28 mouse cellular contexts compared by ENCODE assay signal in the genomic region with DNA sequence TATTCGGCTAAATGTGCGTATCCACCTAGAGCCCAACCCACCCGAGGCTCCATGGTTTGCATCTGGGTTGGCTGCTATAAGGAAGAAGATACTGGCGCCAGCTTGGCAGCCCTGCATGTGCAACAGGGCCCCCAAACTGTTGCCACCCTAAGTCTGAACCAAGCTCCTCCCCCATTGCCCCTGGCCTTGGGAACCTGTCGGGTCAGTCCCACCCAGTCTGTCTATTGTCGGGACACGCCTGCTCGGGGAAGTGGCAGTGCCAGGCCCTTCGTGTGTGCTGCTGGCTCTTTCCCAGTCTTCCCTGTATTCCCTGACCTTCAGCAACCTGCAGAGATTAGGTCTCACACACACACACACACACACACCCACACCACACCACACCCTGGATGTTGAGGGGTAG. TPM values are rescaled to one million over a fixed set of nuclear protein-coding genes. Genes with fewer than 3 reads are reported as not detected.
DNase-seq lines count a peak whose midpoint lies in the region; ATAC-seq and TF ChIP-seq lines count a peak whose summit lies in the region.
"Had no signal": no experiment of that assay in that cellular context is flagged by ENCODE, and none has a peak within 500 bp of the region (broad histone marks: within the 10 kb centered on the region; RNA-seq: fewer than 3 reads in every experiment).

A gene (minus strand): TSS at position 123 of the 400 bp plus-strand sequence.

- H3K27ac ChIP-seq in hindbrain, embryonic 10.5 days: peak within 1 kb of the TSS; percentile 46; the same call in 1 of the 2 replicates
- H3K27ac ChIP-seq in hindbrain, postnatal 0 days: no peak within 1 kb of the TSS
- peak within 1 kb of the TSS; percentile 13; the same call in 1 of the 2 replicates for H3K27ac ChIP-seq in embryonic facial prominence, embryonic 15.5 days (replicated peaks)
- no peak within 1 kb of the TSS for H3K27ac ChIP-seq in stomach, embryonic 15.5 days
- H3K27ac ChIP-seq: hindbrain, embryonic 13.5 days; layer of hippocampus, adult 2 months; midbrain, embryonic 15.5 days; neural tube, embryonic 13.5 days had no signal

- H3K27me3 ChIP-seq in hindbrain, embryonic 10.5 days (ENCODE audit: insufficient read depth, poor library complexity, severe bottlenecking): 0 out of 2 replicates have a peak, but pooled peaks cover 4% of the 10 kb centered on the region
- no peaks in the 10 kb centered on the region for H3K27me3 ChIP-seq in hindbrain, postnatal 0 days (ENCODE audit: insufficient read depth, low read length)
- peaks cover 18% of the 10 kb centered on the region for H3K27me3 ChIP-seq in E14TG2a.4 (ENCODE audit: insufficient read depth, low read length)
- H3K27me3 ChIP-seq in embryonic facial prominence, embryonic 15.5 days: no peaks in the 10 kb centered on the region
- H3K27me3 ChIP-seq in stomach, embryonic 15.5 days (replicated peaks): no peaks in the 10 kb centered on the region
- H3K27me3 ChIP-seq: midbrain, embryonic 15.5 days; neural tube, embryonic 13.5 days had no signal

- TF ChIP-seq CTCF in hindbrain, postnatal 0 days (IDR thresholded peaks at IDR 0.05; ENCODE audit: low read depth): no peak
- no peak for TF ChIP-seq CTCF in E14TG2a.4 (conservative IDR thresholded peaks at IDR 0.05; ENCODE audit: low read length)

- no peak within 1 kb of the TSS for H3K9ac ChIP-seq in hindbrain, postnatal 0 days (replicated peaks; ENCODE audit: low read length)
- no peak within 1 kb of the TSS for H3K9ac ChIP-seq in embryonic facial prominence, embryonic 15.5 days
- H3K9ac ChIP-seq in stomach, embryonic 15.5 days: no peak within 1 kb of the TSS
- H3K9ac ChIP-seq: forebrain, postnatal 0 days; heart, embryonic 12.5 days; hindbrain, embryonic 13.5 days; midbrain, embryonic 15.5 days; neural tube, embryonic 13.5 days had no signal

- H3K4me3 ChIP-seq in hindbrain, embryonic 10.5 days: no peak within 1 kb of the TSS
- no peak within 1 kb of the TSS for H3K4me3 ChIP-seq in hindbrain, postnatal 0 days (ENCODE audit: low read length)
- peak within 1 kb of the TSS; percentile 62 for H3K4me3 ChIP-seq in E14TG2a.4 (replicated peaks; ENCODE audit: low read length)
- peak within 1 kb of the TSS; percentile 22 for H3K4me3 ChIP-seq in embryonic facial prominence, embryonic 15.5 days (replicated peaks)
- peak within 1 kb of the TSS; percentile 21 for H3K4me3 ChIP-seq in stomach, embryonic 15.5 days (replicated peaks)
- H3K4me3 ChIP-seq: heart, embryonic 12.5 days; hindbrain, embryonic 13.5 days; layer of hippocampus, adult 2 months; midbrain, embryonic 15.5 days; myocyte; neural tube, embryonic 13.5 days had no signal

- H3K36me3 ChIP-seq in hindbrain, embryonic 10.5 days: no peaks in the 10 kb centered on the region
- H3K36me3 ChIP-seq in hindbrain, postnatal 0 days (ENCODE audit: insufficient read depth, low read length): no peaks in the 10 kb centered on the region
- no peaks in the 10 kb centered on the region for H3K36me3 ChIP-seq in E14TG2a.4 (ENCODE audit: insufficient read depth, low read length)
- H3K36me3 ChIP-seq in embryonic facial prominence, embryonic 15.5 days: no peaks in the 10 kb centered on the region
- H3K36me3 ChIP-seq in stomach, embryonic 15.5 days: no peaks in the 10 kb centered on the region
- H3K36me3 ChIP-seq: heart, embryonic 12.5 days; hindbrain, embryonic 13.5 days; midbrain, embryonic 15.5 days; neural tube, embryonic 13.5 days had no signal

- peaks cover 3% of the 10 kb centered on the region; the same call in 1 of the 2 replicates for H3K4me1 ChIP-seq in hindbrain, embryonic 10.5 days (replicated peaks)
- no peaks in the 10 kb centered on the region for H3K4me1 ChIP-seq in hindbrain, postnatal 0 days (ENCODE audit: insufficient read depth, low read length)
- H3K4me1 ChIP-seq in E14TG2a.4 (replicated peaks; ENCODE audit: low read depth, low read length): peaks cover 42% of the 10 kb centered on the region
- H3K4me1 ChIP-seq in embryonic facial prominence, embryonic 15.5 days: 0 out of 2 replicates have a peak, but pooled peaks cover 4% of the 10 kb centered on the region
- no peaks in the 10 kb centered on the region for H3K4me1 ChIP-seq in stomach, embryonic 15.5 days
- H3K4me1 ChIP-seq: heart, embryonic 12.5 days; hindbrain, embryonic 13.5 days; midbrain, embryonic 15.5 days; neural tube, embryonic 13.5 days had no signal

- H3K4me2 ChIP-seq in hindbrain, postnatal 0 days (ENCODE audit: low read depth, low read length): no peak within 1 kb of the TSS
- H3K4me2 ChIP-seq in embryonic facial prominence, embryonic 15.5 days (replicated peaks): peak within 1 kb of the TSS; percentile 34
- H3K4me2 ChIP-seq in stomach, embryonic 15.5 days: peak within 1 kb of the TSS; percentile 25
- H3K4me2 ChIP-seq: heart, embryonic 12.5 days; hindbrain, embryonic 13.5 days; midbrain, embryonic 15.5 days; neural tube, embryonic 13.5 days had no signal

- no peak for ATAC-seq in hindbrain, postnatal 0 days
- no peak for ATAC-seq in embryonic facial prominence, embryonic 15.5 days (ENCODE audit: insufficient number of reproducible peaks, low FRiP score, low TSS enrichment, low read depth)
- ATAC-seq in stomach, embryonic 15.5 days (ENCODE audit: insufficient read depth, low FRiP score, low read depth): peak; percentile 48
- ATAC-seq: forebrain, postnatal 0 days; inflammation-experienced regulatory T-cells, adult 6 months; midbrain, embryonic 15.5 days had no signal

- no peak for DNase-seq in hindbrain, embryonic 10.5 days (ENCODE audit: low spot score)
- DNase-seq in hindbrain, postnatal 0 days (ENCODE audit: low spot score): no peak
- DNase-seq in left cerebral cortex, adult 8-10 months (ENCODE audit: low spot score in 2 of 2): no peak
- no peak for DNase-seq in adrenal gland, postnatal 10 days
- DNase-seq: adrenal gland, adult 2 months; cerebellum, adult 18-20 months; cerebellum, postnatal 14 days; forebrain, postnatal 0 days; gastrocnemius, postnatal 25 days; heart, adult 18-20 months; heart, postnatal 14 days; kidney, adult 9 months; kidney, postnatal 14 days; layer of hippocampus, postnatal 36 days; lung, postnatal 4 days; retina, postnatal 1 day had no signal

- 65% methylated on average over 9 of the region's 9 CpGs for WGBS in hindbrain, embryonic 10.5 days
- WGBS in hindbrain, postnatal 0 days: 67% methylated on average over 9 of the region's 9 CpGs
- 44% methylated on average over 9 of the region's 9 CpGs for WGBS in embryonic facial prominence, embryonic 15.5 days
- WGBS in stomach, embryonic 15.5 days: 50% methylated on average over 9 of the region's 9 CpGs

- H3K9me3 ChIP-seq in hindbrain, embryonic 10.5 days: no peaks in the 10 kb centered on the region
- H3K9me3 ChIP-seq in hindbrain, postnatal 0 days (ENCODE audit: low read length): no peaks in the 10 kb centered on the region
- no peaks in the 10 kb centered on the region for H3K9me3 ChIP-seq in E14TG2a.4 (ENCODE audit: low read length)
- H3K9me3 ChIP-seq in embryonic facial prominence, embryonic 15.5 days (replicated peaks): no peaks in the 10 kb centered on the region
- H3K9me3 ChIP-seq in stomach, embryonic 15.5 days: no peaks in the 10 kb centered on the region
- H3K9me3 ChIP-seq: heart, embryonic 12.5 days; hindbrain, embryonic 13.5 days; midbrain, embryonic 15.5 days; neural tube, embryonic 13.5 days had no signal

RNA-seq across cellular contexts. Expression of the gene that starts here (rescaled TPM):
- polyA plus RNA-seq in hindbrain, embryonic 10.5 days (2016; fragmentation: Nextera tagmentation; extraction: Ambion mirVana): 0.24 and 0.44 TPM in 2 replicates
- total RNA-seq in hindbrain, postnatal 0 days (2014; rRNA removed): not detected in 2 replicates
- 0.10 and 0.15 TPM in 2 replicates for polyA plus RNA-seq in hindbrain, postnatal 0 days (2015; fragmentation: Nextera tagmentation; extraction: Ambion mirVana)
- 4.3 and 4.8 TPM in 2 replicates for polyA plus RNA-seq in embryonic facial prominence, embryonic 15.5 days (2015; fragmentation: Nextera tagmentation; extraction: Ambion mirVana)
- 2.4 and 2.8 TPM in 2 replicates for polyA plus RNA-seq in stomach, embryonic 15.5 days (2015; fragmentation: Nextera tagmentation; extraction: Ambion mirVana)
- not detected for total RNA-seq in left cerebral cortex, adult 8-10 months (2022)
- not detected for total RNA-seq in adrenal gland, postnatal 10 days (2021)
- total RNA-seq: forebrain, postnatal 0 days; gastrocnemius, postnatal 25 days; heart, adult 18-20 months; heart, postnatal 14 days; layer of hippocampus, adult 2 months; layer of hippocampus, postnatal 36 days; left cerebral cortex, postnatal 25 days; liver, adult 2 months had no signal
- polyA plus RNA-seq: inflammation-experienced regulatory T-cells, adult 6 months; liver, adult 2 months; myocyte had no signal

Comparison
In these comparisons a context has a peak if more than half of its experiments do, and no peak if none do; other contexts are left out.
1. H3K27ac ChIP-seq: peak in hindbrain, embryonic 10.5 days (single experiment) and embryonic facial prominence, embryonic 15.5 days (single experiment); none in hindbrain, postnatal 0 days (single experiment) and stomach, embryonic 15.5 days (single experiment).
2. H3K4me3 ChIP-seq: peak in E14TG2a.4 (single experiment), embryonic facial prominence, embryonic 15.5 days (single experiment) and stomach, embryonic 15.5 days (single experiment); none in hindbrain, embryonic 10.5 days (single experiment) and hindbrain, postnatal 0 days (single experiment).